Mouse (Mus musculus) MN1 (cell line): Measurements from ENCODE around the gene Tprgl.

Experiments
- DNase-seq: peaks from one replicate; pipeline ENCODE4 v3.0.0-alpha.2; 2016; ENCODE audit warnings: low spot score

Tprgl gene

DNA sequence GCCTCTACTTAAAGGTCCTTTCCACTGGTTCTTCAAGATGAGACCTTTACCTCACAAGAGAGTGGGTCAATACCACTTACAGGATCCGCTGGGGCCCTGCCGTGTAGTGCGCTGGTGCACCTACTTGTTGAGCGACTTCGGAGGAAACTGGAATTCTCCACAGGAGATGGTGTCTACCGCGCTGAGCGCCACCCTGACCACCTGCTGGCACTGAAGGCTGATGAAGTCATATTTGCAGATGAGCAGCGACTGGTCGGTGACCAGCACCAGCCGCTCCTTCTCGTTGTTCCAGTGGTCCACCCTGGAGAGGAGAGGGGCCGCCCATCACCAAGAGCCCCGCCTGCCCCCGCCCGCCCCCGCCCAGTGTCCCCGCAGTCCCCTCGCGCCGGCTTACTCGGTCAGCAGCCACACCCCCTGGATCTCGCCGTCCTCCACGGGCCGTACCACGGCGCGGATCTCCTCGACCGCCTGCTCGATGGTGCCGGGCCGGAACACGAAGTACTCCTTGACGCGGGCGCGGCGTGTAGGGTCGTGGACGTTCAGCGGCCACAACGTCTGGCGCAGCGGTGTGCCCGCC, 417 bp downstream of the Tprgl start:
- peak; percentile 74 for DNase-seq

DNA sequence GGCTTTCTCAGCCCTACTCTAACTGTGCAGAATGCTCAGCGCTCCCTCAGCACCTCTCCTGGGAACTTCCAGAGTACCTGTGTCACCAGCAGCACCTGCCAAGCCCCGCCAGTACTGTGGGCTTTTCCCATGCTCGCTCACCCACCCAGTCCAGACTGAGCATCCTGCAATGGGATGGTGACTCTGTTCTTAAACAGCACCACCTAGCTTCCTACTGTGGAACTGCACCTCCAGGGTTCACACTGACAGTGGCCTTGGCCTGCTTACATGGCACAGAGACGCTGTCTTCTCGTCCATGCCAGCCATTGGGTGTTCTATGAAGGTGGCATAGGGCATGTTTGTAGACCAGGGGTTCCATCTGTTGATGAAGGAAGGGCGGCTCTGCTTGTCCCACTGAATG, 1.5 kb downstream of the Tprgl start:
- DNase-seq, result peak; percentile 91

DNA sequence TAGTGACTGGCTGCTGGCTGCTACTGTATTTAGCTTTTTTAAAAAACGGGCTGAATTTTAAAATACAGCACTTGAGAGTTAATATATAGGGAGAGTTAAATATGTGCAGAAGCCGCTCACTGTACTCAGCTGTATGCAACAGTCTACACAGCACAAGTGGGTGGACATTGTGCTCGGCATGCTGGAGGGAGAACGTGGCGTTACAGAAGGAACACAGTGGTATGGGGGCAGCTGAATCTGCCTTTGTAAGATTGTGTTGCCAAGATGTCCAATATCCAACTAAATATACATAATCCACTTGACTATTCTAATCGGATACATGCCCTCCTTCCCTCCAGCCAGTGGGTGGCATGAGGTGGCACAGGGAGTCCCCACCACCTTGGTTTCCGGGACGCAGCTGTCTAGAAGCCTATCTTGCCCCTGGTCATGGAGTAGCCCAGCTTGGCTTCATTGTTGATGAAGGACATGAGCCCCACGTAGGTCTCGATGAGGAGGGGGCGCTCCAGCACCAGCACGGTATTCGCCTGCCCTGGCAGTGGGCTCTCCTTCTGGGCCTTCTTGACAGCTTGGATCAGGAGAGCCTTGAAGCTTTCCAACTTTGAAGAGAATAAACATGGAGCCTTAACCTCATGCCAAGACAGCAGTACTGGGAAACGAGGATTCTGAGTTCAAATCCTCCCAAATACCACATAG, 2.4 kb downstream of the Tprgl start:
- DNase-seq, result no peak

DNA sequence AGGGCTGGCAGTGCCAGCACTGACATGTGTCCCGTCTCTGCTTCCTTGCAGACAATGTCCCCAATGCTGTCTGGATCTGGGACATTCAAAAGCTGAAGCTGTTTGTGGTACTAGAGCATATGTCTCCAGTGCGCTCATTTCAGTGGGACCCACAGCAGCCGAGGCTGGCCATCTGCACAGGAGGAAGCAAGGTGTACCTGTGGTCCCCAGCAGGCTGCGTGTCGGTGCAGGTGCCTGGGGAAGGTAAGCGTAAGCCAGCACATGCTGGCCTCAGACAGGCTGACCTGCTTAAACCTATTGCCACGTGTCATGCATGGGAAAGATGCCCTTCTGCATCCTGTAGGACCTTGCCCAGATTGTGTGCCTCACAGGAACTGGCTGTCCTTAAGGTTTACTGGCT, 4.4 kb downstream of the Tprgl start:
- DNase-seq, result no peak

DNA sequence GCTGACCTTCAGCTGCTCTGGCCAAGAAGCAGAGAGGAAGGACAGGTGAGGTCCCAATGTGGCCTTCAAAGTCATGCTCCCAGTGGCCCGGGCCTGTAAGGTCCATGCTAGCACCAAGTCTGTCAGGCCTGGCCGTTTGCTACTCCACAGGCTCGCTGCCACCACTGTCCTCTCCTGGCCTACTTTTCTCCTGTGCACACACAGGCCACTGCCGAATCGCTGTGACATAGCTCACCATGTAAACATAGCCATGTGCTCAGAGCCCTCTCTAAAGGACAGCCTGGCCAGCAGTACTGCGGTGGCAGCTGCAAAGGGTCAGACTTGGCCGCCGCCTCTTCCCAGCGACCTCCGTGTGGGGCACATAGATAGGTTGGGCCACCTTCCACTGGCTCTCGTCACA, 6.4 kb downstream of the Tprgl start:
- no peak for DNase-seq

DNA sequence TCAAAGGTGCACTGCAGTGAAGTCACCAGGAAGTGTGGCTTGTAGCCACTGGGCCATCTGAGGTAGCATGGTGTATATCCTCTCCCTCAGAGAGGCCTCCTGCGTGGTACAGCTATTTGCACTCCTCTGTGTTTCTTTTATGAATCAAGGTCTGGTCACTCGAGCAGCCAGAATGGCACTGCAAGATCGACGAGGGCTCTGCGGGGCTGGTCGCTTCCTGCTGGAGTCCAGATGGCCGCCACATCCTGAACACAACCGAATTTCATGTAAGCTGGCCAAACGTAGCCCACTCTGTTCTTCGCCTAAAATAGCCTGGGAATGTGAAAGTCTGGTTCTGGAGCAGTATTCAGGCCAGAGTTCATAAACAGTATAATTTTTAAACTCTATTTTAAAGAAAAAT, 14.1 kb downstream of the Tprgl start:
- no peak for DNase-seq

DNA sequence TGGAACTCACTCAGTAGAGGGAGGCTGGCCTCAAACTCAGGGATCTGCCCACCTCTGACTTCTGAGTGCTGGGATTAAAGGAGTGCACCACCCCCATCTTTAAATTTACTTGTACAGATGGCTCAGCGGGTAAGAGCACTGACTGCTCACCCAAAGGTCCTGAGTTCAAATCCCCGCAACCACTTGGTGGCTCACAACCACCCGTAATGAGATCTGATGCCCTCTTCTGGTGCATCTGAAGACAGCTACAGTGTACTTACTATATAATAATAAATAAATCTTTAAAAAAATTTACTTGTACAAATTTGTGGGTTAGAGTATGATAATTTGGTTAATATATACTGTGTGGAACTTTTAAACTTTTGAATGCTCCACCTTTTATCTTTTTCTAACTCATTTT, 15.8 kb downstream of the Tprgl start:
- no peak for DNase-seq

DNA sequence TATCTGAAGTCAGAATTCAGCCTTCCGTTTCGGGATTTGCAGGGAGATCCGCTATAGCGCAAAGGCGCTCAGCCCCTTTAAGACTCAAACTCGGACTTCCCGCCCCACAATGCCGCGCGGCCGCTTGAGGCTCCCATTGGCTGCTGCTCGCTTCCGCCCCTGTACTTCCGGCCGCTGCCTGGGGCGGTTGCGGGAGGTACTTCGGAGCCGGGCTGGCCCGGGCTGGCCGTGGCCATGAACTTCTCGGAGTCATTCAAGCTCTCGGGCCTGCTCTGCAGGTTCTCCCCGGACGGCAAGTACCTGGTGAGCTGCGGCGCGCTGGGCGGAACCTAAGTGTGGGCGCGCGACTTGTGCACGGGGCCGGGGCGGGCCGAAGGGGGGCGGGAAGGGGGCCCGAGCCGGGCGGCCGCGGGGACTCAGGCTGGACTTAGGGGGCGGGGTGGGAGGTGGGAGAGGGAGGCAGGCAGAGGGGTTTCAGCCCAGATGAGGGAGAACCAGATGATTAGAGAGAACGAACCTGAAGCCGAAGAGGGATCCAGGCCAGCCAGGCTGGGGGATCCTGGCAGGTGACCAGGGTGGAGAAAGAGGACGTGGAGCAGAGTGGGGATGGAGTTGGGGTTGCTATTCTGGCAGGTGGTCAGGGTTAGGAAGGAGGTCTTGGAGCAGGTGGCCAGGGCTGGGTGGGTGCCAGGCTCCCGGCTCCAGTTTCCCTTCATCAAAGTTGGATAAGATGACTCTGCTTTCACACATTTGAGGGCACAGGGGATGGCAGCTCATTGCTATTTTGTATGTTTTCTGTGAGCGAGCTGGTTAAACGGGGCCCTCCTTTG, 18.0 kb downstream of the Tprgl start, which contains the start of gene Wrap73:
TSS of gene Wrap73 (plus strand) at position 162 of the 830 bp plus-strand sequence.
- peak; percentile 92 for DNase-seq

DNA sequence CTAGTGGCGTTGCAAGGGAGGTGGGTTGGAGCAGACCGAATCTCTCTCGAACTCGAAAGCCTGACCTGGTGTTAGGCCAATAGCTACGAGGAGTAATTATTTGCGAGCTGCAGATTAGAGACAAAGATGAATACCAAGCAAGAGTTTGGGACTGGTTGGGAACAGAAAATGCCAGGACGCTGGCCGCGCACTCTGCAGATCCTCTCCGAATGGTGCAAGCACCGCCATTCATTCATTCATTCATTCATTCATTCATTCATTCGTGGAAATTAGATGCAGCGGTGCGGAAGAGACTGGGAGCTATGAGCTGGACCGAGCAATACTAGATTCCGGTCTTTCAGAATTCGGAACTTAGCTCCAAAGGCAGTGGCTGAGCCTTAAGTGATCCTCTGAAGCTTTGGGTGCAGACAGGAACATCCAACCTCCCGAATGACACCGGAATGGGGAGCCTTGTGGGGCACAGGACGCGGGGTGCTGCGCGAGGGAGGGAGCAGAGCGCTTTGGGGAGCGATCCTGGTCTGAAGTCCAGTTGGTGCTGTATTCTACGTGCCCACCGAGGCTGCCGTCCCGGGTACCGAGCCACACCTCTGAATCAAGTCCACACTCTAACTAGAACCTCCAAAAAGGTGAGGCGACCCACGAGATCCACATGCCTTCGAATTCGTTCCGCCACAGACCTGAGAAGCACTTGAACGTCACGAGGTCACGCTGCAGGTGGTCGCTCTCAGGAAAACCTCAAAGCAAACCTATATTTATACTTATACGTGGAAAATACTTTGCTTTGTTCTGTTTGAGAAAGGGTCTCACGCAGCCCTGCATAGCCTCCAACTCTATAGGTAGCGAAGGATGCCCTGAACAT, 19.2 kb downstream of the Tprgl start:
- DNase-seq, result no peak

DNA sequence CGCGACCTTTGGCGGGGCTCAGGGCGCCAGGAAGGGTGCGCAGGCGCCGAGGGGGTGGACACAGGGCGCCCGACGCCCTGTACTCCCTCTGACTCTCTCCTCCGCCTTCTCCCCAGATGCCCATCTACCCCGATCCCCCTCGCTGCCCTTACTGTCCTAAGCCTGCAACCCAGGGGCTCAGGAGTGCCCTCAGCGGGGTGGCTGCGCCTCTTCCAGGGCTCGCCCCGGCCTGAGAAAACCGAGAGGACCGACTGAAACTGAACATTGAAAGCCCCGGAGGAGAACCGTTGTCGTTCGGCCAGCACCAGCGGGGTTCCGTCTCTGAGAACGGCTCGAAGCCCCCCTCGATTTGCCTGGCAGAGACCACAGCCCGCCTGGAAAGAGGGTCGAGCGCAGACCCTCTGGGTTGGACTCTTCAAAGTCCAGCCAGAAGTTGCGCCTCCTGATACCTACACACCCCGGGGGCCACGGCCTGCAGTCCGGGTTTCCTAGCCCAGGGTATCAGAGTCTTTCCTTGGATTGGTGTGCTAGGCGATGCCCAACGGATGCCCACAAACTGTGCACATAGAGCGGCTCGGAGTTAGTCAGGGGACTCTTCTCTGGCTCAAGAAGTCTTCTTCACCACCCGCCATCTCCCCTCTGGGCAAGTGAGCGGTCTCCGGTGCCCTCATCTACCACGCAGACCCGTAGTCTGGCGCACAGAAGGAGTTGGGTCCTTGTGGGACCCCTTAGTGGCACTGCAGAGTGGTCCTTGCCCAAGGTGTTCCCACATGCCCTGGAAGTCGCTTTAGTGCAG, 20.1 kb downstream of the Tprgl start:
- DNase-seq, result no peak

DNA sequence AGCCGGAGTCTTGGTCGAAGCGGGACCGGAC, 20.5 kb downstream of the Tprgl start, which contains the start of gene Trp73:
TSS of gene Trp73 (minus strand) at position 27 of the 31 bp plus-strand sequence.
- no peak for DNase-seq

DNA sequence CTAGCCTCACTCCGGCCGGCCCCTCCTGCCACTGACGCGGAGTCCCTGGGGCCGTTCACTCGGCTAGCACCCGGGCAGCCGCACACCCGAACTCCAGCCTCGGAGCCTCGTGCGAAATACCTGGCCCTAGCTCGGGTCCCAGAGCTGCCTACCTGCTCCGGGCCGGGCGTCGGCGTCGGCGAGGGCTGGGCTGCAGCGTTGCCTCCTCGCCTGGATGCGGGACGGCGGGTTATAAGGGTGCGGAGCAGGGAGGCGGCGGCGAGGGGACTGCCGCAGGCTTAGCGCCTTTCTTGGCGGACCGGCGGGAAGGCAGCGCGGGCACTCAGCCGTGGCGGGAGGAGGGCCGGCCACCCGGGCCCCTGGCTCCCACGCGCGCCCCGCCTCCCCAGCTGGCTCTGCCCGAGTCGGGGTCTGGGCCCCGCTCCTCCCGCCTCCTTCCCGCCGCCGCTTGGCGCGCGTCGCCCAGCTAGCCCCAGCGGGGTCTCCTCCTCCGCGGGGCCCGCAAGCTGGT, 20.7 kb downstream of the Tprgl start:
- DNase-seq, result no peak

DNA sequence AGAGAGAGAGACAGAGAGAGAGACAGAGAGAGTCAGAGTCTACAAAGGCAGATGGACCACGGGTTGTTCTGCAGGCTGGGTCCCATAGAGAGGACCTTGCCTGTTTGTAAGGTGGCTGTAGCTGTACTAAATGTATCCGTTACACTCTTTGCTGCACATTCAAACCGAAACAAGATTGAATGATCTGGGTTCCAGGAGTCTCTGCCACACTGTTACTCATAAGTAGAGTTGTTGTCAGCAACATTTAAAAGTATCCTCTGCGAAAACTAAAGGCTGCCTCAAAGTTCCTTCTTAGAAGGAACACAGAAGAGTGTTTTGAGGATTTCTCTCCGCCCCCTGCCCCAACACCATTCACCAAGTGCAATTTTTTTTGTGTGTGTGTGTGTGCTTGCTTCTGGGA, 23.3 kb downstream of the Tprgl start:
- DNase-seq, result no peak

DNA sequence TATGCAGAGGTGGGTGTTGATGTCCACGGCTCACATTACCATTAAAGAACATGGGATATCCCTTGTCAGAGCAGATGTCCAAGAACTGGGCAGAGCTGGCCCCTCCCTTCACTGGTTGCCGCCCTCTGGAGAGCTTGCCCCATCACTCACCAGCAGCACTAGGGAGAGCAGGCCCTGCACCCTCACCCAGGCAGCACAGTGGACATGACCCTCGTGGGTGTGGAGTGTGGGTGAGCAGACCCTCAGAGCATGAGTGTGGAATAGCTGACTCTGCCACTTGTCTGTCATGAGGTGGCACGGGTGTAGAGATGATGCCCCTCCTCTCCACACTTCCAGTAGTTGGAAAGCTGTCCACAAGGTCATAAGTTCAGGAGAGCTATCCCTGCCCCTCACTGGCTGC, 25.7 kb downstream of the Tprgl start:
- no peak for DNase-seq

DNA sequence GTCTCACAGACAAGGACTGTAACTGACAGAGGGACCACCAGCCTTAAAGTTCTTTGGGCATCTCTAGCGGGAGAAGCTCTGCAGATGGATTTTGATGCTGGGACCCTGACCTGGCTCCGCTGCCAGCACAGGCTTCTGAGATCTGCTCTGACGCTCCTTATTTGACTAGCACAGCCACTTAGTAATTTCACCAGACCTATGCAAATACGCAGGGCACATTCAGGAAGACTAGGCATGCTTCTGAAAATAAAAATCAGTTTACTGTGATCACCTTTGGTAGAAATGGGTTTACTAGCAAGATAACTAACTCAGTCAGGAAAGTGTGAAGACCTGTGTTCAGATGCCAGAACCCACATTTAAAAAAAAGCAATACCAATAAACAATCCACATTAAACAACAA, 28.6 kb downstream of the Tprgl start:
- DNase-seq, result no peak

DNA sequence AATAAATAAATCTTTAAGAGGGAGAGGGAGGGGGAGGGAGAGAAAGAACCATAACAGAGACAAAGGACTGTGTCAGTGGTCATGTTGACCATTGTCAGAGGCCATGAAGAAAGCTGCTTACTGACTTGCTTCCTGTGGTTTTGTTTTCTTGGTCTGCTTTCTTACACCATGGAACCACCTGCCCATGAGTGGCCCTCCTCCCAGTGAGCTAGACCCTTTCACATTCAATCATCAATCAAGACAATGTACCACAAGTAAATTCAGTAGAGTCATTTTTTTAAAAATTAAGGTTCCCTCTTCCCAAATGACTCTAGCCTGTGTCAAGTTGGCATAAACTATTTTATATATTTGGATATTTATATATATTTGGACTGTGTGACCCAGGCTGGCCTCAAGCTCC, 30.5 kb downstream of the Tprgl start:
- DNase-seq, result no peak

DNA sequence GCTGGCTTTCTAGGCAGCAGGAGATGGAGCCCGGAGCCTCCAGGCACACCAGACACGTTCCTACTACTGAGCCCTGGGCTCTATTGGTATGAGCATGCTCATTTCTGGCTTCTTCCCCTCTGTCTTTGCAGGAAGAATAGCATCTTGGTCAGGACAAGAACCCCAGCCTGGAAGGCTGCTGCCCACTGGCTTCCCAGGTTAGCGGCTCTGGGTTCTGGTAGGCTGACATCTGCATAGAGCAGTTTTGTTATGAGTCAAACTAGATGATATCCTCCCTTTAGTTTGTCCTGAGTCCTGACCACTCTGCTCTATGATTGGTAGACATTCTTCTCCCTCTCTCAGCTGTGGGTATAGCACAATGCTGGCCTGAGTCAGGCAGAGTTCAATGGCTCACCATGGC, 33.2 kb downstream of the Tprgl start:
- DNase-seq, result no peak

DNA sequence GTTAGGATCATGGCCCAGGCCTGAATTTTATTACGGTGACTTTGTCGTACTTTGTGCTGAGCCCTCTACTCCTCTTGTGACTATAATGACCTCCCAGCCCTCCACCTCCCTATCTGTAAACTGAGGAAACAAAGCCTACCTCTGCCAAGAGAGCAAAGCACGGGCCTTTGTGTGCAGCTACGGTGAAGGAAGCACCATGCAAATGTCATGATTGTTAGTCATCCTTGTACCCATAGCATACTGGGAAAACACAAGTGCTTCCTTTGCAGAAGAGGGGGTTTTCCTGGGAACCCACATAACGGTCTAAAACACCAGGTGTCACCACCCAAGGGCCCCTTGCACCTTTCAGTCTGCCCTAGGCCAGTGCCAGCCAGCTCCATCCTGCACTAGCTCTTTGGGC, 35.3 kb downstream of the Tprgl start:
- no peak for DNase-seq

DNA sequence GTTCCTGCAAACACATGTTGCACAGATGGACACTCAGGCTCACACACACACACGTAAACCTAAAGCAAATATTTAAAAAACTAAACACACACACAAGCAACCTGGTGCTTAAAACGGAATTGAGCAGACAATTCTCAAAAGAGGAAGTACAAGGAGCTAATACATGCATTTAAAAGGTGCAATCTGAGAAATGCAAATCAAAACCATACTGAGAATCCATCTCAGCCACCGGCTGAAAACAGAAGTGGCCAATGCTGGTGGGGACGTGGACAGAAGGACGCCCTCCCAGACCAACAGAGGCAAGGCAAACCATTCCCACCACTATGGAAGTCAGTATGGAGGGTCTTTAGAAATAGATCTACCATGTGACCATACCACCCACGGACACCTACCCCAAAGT, 36.9 kb downstream of the Tprgl start:
- no peak for DNase-seq

DNA sequence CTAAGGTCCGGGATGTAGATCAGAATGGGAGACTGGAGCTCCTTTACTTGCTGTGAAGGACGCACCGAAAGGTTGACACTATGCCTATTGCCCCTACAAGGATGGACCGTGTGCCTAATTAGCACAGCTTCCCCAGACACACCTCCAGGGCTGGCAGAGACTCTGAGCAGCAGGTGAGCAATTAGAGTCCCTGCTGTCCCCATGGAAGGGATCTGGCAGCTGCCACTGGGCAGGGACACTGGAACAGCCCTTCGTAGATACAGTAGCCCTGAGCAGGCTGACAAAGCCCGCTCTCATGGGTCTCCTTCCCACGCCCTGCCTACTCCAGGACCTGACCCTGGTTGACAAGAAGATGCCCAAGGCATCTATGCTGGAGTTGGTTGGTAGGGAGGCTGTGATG, 38.1 kb downstream of the Tprgl start:
- DNase-seq, result no peak

DNA sequence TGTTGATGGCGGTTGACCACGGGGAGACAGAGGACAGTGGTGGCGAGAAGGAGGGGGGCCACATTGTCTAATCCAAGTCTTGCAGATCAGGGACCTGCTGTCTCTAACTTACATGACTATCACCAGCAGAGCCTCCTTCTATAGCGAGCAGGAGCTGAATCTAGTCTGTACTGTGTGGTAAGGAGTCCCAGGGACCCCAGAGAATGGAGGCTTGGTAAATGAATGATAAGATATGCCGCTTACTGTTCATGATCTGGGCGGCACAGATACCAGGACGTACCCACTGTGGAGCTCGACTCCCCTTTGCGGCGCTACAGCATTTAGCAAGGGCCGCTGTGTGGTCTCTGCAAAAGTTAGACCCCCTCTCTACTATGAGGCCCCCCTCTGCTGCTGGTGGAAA, 38.7 kb downstream of the Tprgl start:
- no peak for DNase-seq

DNA sequence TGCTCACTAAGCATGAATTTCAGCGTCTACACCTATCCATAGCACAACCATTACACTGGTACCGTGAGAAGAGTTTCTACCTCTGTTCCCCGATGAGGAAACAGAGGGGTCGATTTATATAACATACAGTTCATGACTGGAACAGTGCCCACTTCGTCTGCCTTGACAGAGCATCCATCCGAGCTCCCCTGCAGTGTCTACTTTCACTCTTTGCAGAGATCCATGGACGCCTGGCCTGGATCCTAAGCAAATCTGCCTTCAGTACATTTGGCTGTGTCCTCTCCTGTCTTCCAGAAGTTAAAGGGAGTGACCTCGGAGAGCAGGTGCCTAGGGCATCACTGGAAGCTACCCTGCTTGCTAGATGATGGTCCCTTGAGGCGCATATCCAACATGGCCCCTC, 41.3 kb downstream of the Tprgl start:
- DNase-seq, result no peak
